Mouse (Mus musculus) forebrain, embryonic 13.5 days (tissue): ENCODE measurements around the gene Nrsn2. TPM values are rescaled to one million over a fixed set of nuclear protein-coding genes. Genes with fewer than 3 reads are reported as not detected.

Experiments used
- ATAC-seq: fragments of 200-750 bp; cut with Nextera tagmentation; 2 replicates; pipeline ENCODE4 v1.8.0; 2017
- H3K27ac ChIP-seq: fragments of 300-500 bp; sonication (generic); 2 replicates; pipeline ENCODE4 v1.5.1; 2015; ENCODE audit warnings: inconsistent platforms, mild to moderate bottlenecking, moderate library complexity
- H3K27me3 ChIP-seq: fragments of 300-500 bp; sonication (generic); 2 replicates; pipeline ENCODE4 v1.6.1; 2015; ENCODE audit warnings: mild to moderate bottlenecking, inconsistent platforms
- H3K36me3 ChIP-seq: fragments of 300-500 bp; sonication (generic); 2 replicates; pipeline ENCODE4 v1.6.1; 2015; ENCODE audit warnings: mild to moderate bottlenecking, inconsistent platforms; ENCODE audit not compliant: poor library complexity, severe bottlenecking
- H3K4me1 ChIP-seq: fragments of 300-500 bp; sonication (generic); 2 replicates; pipeline ENCODE4 v1.6.1; 2015; ENCODE audit warnings: inconsistent platforms
- H3K4me2 ChIP-seq: fragments of 300-500 bp; sonication (generic); 2 replicates; pipeline ENCODE4 v1.6.1; 2015; ENCODE audit warnings: inconsistent platforms, mild to moderate bottlenecking, moderate library complexity
- H3K4me3 ChIP-seq: fragments of 300-500 bp; sonication (generic); 2 replicates; pipeline ENCODE4 v1.5.1; 2015; ENCODE audit warnings: mild to moderate bottlenecking, inconsistent platforms
- H3K9ac ChIP-seq: fragments of 300-500 bp; sonication (generic); 2 replicates; pipeline ENCODE4 v1.6.1; 2015; ENCODE audit warnings: mild to moderate bottlenecking, inconsistent platforms
- H3K9me3 ChIP-seq: fragments of 300-500 bp; sonication (generic); replicated peaks from 2 replicates; pipeline ENCODE4 v1.6.1; 2016; ENCODE audit warnings: inconsistent platforms
- WGBS: fragments of 180-500 bp; shearing (Covaris S2); methylation state at CpG from one replicate; pipeline ENCODE4 v1.1.7; 2015; 5-methylcytosine and 5-hydroxymethylcytosine counted together
- polyA plus RNA-seq: library from polyadenylated mRNA; unstranded; fragments of >200 nt; fragmentation: Nextera tagmentation; extraction: Ambion mirVana; gene quantifications from 2 replicates; pipeline ENCODE4 v1.2.1, GENCODE M21; 2015

The Nrsn2 gene
- 11.8 and 16.4 TPM in 2 replicates for polyA plus RNA-seq

DNA sequence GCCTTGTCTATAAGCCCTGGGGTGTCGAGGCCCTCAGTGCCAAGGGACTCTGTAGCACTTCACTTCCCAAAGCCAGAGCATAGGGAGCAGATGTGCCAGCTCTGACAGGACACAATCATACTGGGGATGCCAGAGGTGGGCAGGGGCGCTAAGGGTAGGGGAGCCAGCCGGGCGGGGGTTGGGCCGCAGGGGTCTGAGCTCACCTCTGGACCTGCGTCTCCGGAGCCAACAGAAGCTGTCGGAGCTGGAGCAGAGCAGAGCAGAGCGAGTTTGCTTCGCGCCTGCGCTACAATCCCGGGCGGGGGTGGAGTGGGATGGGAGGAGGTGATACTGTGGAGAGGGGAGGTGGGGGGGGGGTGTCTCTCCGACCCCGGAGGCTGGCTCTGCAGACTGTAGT lies at the start of gene Nrsn2:
Gene Nrsn2, minus strand, starts transcription at position 294 of the 397 bp plus-strand sequence.
- Histone ChIP-seq H3K36me3 (no peaks in the 10 kb centered on the region), H3K27me3 (no peaks in the 10 kb centered on the region; the same call in 1 of the 2 replicates), H3K9me3 (no peaks in the 10 kb centered on the region), H3K27ac (peak within 1 kb of the TSS; percentile 87), H3K4me1 (peaks cover 35% of the 10 kb centered on the region), H3K4me2 (peak within 1 kb of the TSS; percentile 58), H3K9ac (peak within 1 kb of the TSS; percentile 47; the same call in 1 of the 2 replicates), H3K4me3 (peak within 1 kb of the TSS; percentile 31)
- WGBS: 5% methylated on average over 16 of the region's 16 CpGs
- peak; percentile 77 for ATAC-seq

DNA sequence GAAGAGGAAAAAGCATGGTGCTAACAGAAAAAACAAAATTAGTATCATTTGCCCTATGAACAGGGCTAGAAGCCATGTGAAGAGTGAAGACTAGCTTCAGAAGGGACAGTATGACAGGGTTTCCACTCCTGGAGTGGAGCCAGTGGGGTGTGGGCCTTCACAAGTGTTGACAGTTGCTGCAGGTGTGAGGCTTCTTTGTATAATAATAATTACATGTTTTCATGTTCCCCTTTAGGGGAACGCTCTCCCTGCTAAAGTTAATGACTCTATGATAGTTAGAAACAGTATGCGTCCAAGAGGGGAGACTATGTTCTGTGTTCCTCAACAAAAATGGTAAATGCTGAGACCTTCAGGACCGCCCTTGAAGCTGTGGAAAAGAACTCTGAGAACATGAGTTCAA lies 39.3 kb upstream of the Nrsn2 start:
- 91% methylated on average over 3 of the region's 3 CpGs for WGBS
- H3K9ac ChIP-seq: no peak overlapping the region; the same call in 1 of the 2 replicates
- H3K27me3 ChIP-seq: no peaks in the 10 kb centered on the region
- peaks cover 27% of the 10 kb centered on the region for H3K4me1 ChIP-seq
- no peak for ATAC-seq
- H3K27ac ChIP-seq: no peak overlapping the region
- peaks cover 7% of the 10 kb centered on the region for H3K9me3 ChIP-seq
- H3K4me2 ChIP-seq: peak overlapping the region; percentile 94; the same call in 1 of the 2 replicates
- peak overlapping the region; percentile 76; the same call in 1 of the 2 replicates for H3K4me3 ChIP-seq
- H3K36me3 ChIP-seq: no peaks in the 10 kb centered on the region

DNA sequence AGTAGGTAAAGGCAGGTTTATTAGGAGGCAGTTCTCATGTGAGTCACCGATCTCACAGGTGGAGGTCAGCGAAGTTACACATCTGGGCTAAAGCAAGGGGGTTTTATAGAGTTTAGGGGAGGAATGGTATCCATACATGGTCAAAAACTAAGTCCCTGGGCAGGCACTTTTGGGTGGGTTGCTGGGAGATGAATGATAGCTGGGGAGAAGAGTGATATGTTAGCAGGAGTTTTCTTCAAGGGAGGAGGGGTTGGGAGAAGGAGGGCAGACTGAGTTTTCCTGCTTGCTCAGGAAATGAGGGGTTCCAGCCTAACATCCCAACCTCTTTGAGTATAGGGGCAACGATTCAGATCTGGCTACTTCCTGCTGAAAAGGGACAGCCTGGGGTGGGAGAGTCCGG lies 38.8 kb upstream of the Nrsn2 start, which contains the start of gene 6820408C15Rik:
Gene 6820408C15Rik, plus strand, starts transcription at position 301 of the 400 bp plus-strand sequence.
- Histone ChIP-seq H3K27me3 (no peaks in the 10 kb centered on the region), H3K4me1 (peaks cover 32% of the 10 kb centered on the region), H3K9me3 (peaks cover 7% of the 10 kb centered on the region), H3K27ac (peak within 1 kb of the TSS; percentile 96), H3K9ac (peak within 1 kb of the TSS; percentile 99), H3K4me2 (peak within 1 kb of the TSS; percentile 94), H3K36me3 (no peaks in the 10 kb centered on the region), H3K4me3 (peak within 1 kb of the TSS; percentile 76)
- ATAC-seq: no peak
- 31% methylated on average over 4 of the region's 4 CpGs for WGBS

DNA sequence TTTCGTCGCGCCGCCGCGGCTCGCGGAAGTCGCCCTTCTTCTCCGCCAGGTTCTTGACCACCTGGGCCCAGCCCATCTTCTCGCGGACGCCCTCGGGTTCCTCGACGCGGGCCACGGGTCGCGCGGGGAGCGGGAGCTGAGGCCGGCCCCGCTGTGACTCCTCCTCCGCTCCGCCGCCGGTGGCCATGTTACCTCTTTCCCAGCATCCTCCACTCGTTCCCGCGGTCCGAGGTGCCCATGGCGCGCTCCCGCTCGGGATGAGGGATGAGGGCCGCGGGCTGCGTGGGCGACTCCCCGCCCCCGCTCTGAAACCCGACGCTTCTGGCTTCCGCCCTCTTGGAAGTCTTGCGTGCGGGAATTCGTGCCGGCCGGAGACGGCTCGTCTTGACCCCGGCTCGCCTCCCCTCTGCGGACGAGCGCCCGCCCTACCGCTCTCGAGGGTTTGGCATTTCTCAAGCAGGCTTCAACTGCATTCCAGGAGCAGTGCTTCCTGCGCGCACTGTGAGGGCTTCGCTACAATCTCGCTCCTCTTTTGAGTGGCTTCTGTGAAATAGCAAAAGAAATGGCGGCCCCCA lies 38.2 kb upstream of the Nrsn2 start, which contains the start of gene Zcchc3:
Gene Zcchc3, minus strand, starts transcription at position 437 of the 575 bp plus-strand sequence.
- Histone ChIP-seq H3K4me1 (peaks cover 35% of the 10 kb centered on the region), H3K9ac (peak within 1 kb of the TSS; percentile 99), H3K4me3 (peak within 1 kb of the TSS; percentile 76), H3K27ac (peak within 1 kb of the TSS; percentile 96), H3K27me3 (no peaks in the 10 kb centered on the region), H3K36me3 (no peaks in the 10 kb centered on the region), H3K4me2 (peak within 1 kb of the TSS; percentile 94), H3K9me3 (peaks cover 7% of the 10 kb centered on the region)
- ATAC-seq: peak; percentile 85
- under 1% methylated on average over 46 of the region's 65 CpGs for WGBS

DNA sequence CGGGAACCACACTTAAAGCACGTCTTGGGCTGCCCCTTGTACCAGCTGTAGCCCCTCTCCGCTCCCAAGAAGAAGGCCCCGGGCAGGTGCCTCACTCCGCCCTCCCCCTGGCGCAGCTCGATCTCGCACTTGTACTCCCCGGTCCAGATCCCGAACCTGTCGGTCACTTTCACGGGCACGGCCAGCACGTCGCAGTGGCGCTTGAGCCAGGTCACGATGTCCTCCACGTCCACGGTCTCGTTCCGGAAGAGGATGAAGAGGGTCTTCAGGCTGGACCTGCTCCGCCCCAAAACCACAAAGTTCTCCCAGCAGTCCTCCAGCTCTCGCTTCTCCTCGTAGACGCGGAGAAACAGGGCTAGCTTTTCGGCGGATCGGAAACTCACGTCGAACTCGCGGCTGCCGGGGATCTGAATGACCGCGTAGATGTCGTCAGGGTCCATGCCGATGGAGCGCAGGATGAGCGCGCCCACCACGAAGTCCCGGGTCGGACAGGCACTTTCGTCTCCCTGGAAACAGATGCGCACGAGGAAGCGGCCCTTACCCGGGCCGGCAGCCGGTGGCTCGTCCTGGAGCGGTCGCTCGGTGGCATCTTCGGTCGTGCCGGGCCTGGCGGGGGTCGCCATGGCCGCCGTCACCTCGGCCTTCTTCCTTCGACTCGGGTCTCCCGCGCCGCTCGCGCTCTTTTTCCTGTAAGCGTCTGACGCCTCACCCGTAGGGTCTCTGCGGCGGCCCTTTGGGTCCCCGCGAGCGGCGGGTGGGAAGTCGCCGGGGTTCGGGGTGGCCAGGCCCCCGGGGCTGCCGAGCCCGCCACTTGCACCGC lies 37.5 kb upstream of the Nrsn2 start:
- peak overlapping the region; percentile 99 for H3K9ac ChIP-seq
- peak; percentile 19 for ATAC-seq
- peaks cover 35% of the 10 kb centered on the region for H3K4me1 ChIP-seq
- peak overlapping the region; percentile 94 for H3K4me2 ChIP-seq
- no peaks in the 10 kb centered on the region for H3K27me3 ChIP-seq
- peak overlapping the region; percentile 96 for H3K27ac ChIP-seq
- WGBS: under 1% methylated on average over 81 of the region's 86 CpGs
- H3K36me3 ChIP-seq: no peaks in the 10 kb centered on the region
- H3K9me3 ChIP-seq: peaks cover 7% of the 10 kb centered on the region
- peak overlapping the region; percentile 76 for H3K4me3 ChIP-seq

DNA sequence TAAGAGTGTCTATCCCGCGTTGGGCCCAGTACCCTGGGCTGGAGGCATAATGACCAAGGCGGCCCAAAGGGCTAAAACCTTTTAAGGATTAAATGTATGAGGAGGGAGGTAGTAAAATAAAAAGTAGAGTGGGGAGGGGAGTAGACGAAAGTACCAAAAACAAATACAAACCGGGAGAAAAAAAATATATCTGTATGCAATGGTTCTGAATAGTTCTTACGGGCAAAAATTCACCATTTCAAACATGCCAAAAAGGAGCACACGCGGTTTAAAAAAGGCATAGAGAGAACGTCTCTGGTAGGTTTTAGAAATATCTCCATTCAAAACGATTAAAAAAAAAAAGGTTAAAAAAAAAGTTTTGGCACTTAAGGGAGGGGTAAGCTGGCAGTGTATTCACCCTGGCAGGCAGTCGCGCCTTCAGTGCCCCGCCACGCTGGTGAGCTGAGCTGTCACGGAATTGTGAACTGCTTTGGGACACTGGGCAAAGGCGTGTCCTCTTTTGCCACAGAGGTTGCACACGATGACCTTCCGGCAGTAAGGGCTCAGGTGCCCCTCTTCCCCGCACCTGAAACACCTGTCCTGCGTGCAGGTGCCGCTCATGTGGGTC lies 36.8 kb upstream of the Nrsn2 start:
- no peaks in the 10 kb centered on the region for H3K27me3 ChIP-seq
- peak overlapping the region; percentile 99 for H3K9ac ChIP-seq
- H3K36me3 ChIP-seq: no peaks in the 10 kb centered on the region
- ATAC-seq: no peak
- peaks cover 7% of the 10 kb centered on the region for H3K9me3 ChIP-seq
- H3K27ac ChIP-seq: peak overlapping the region; percentile 98
- peaks cover 35% of the 10 kb centered on the region for H3K4me1 ChIP-seq
- H3K4me2 ChIP-seq: peak overlapping the region; percentile 94
- H3K4me3 ChIP-seq: peak overlapping the region; percentile 76
- WGBS: 1% methylated on average over 21 of the region's 21 CpGs

DNA sequence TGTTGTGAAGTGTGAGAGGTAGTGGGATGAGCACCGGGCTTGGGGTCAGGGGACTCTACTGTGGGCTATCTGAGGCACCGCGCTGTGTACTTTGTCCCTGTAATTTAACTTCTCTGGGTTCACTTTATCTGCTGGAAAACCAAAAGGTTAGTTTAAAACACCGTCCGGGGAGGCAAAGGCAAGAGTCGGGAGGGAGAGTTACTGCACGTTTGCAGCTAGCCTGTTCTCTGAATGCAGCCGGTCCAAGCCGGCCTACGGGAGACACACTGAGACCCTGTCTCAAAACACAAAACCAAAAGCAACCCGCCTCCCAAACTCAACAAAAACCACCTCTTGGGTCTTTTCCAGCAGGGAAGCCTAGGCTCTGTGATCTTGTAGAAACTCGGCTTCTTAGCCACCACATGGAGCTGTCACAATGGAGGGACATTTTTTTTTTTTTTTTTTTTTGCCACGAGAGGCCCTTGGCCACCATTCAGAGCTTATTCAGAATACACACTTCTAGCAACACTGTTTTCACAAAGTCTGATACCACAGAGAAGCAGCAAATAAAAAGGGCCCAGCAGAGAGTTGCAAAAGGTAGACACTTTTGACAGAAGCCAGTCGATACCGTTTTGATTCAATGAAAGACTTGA lies 36.2 kb upstream of the Nrsn2 start:
- H3K4me2 ChIP-seq: peak overlapping the region; percentile 94
- peak overlapping the region; percentile 98 for H3K27ac ChIP-seq
- peak overlapping the region; percentile 99 for H3K9ac ChIP-seq
- peak overlapping the region; percentile 76 for H3K4me3 ChIP-seq
- H3K36me3 ChIP-seq: no peaks in the 10 kb centered on the region
- ATAC-seq: no peak
- under 1% methylated on average over 15 of the region's 15 CpGs for WGBS
- H3K27me3 ChIP-seq: no peaks in the 10 kb centered on the region
- peaks cover 7% of the 10 kb centered on the region for H3K9me3 ChIP-seq
- H3K4me1 ChIP-seq: peaks cover 35% of the 10 kb centered on the region

DNA sequence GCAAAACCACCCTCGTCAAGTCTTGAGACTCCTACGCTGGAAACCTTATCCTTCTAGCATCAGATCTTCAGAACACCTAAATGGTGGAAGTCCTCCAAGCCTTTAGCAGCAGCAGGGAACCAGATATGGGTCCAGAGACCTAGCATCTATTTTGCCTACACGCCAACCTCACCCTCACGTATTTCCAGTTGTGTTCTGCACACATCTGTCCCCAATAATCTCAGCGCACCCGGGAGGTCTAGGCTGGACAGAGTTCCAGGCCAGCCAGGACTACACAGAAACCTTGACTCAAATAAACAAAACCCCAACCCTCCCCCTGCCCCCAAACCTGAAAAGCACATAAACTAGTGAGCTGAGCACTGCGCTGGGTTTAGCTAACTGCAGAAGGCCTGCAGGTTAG lies 35.0 kb upstream of the Nrsn2 start:
- ATAC-seq: no peak
- Histone ChIP-seq H3K36me3 (no peaks in the 10 kb centered on the region), H3K9me3 (peaks cover 7% of the 10 kb centered on the region), H3K9ac (peak overlapping the region; percentile 99), H3K4me2 (peak overlapping the region; percentile 94), H3K4me3 (peak overlapping the region; percentile 76), H3K27me3 (no peaks in the 10 kb centered on the region), H3K27ac (peak overlapping the region; percentile 98), H3K4me1 (peaks cover 41% of the 10 kb centered on the region)
- WGBS: under 1% methylated on average over 7 of the region's 7 CpGs

DNA sequence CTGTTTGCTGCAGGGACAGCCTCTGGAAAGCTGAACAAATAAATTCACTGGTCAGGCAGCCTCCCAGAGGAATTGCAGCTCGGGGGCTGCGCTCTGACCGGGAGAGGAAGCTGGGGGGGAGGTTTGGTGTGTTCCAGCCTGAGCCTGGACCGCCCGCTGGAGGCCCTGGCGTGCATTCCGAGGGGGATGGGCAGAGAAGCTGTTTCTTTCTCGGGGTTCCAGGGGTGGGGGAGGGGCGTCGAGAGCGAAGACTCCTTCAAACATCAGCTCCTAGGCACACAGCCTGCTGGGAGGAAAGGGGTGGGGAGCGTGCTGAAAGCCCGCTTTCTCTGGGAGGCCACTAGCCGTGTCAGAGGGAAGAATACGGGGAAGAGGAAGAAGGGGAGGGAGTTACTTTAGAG lies 34.5 kb upstream of the Nrsn2 start:
- WGBS: 0% methylated on average over 15 of the region's 15 CpGs
- H3K4me3 ChIP-seq: peak overlapping the region; percentile 76
- peak overlapping the region; percentile 98 for H3K27ac ChIP-seq
- ATAC-seq: peak; percentile 67
- peak overlapping the region; percentile 94 for H3K4me2 ChIP-seq
- H3K4me1 ChIP-seq: peaks cover 44% of the 10 kb centered on the region
- no peaks in the 10 kb centered on the region for H3K36me3 ChIP-seq
- H3K9me3 ChIP-seq: peaks cover 3% of the 10 kb centered on the region
- H3K9ac ChIP-seq: peak overlapping the region; percentile 99
- no peaks in the 10 kb centered on the region for H3K27me3 ChIP-seq

DNA sequence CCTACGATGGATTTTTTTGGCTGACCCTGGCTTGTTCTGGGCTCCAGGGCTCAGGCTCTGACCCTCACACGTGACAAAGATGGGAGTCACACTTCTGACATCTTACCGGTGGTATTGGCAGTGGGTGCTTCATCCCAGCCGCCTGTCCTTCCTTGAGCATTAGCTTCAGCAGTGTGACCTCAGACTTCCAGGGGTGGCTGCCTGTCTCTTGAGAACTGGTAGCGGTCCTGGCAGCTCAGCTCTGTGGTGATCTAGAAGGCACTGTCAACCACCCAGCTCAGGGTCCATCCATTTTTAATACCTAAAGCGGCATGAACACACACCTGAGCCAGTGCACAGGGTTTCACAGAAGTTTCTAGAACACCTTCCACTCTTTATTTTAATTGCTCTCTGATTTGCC lies 33.3 kb upstream of the Nrsn2 start:
- no peak overlapping the region for H3K4me3 ChIP-seq
- WGBS: 79% methylated on average over 6 of the region's 6 CpGs
- H3K4me1 ChIP-seq: peaks cover 47% of the 10 kb centered on the region
- H3K4me2 ChIP-seq: no peak overlapping the region
- H3K27ac ChIP-seq: peak overlapping the region; percentile 98
- no peak overlapping the region for H3K9ac ChIP-seq
- ATAC-seq: no peak
- H3K9me3 ChIP-seq: no peaks in the 10 kb centered on the region
- H3K27me3 ChIP-seq: no peaks in the 10 kb centered on the region
- no peaks in the 10 kb centered on the region for H3K36me3 ChIP-seq

DNA sequence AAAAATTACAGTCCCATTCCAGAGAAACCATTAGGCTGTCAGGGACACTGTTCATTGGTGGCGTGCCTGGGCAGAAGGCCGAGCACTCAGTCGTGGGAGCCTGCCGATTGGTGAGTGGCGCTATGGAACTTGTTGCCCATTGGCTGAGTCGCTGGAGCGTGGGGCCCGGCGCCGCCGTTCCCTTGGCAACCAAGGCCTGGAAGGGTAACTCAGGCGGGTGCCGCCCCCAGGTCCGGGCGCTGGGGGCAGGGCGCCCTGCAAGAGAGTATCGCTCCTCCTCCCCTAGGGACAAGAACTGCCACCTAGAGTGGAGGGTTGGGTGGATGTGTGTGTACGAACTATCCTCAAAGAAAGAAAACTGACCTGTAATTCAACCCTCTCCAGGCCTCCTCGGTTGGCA lies 29.7 kb upstream of the Nrsn2 start:
- H3K9me3 ChIP-seq: no peaks in the 10 kb centered on the region
- peak overlapping the region; percentile 60; the same call in 1 of the 2 replicates for H3K9ac ChIP-seq
- no peaks in the 10 kb centered on the region for H3K27me3 ChIP-seq
- peaks cover 31% of the 10 kb centered on the region for H3K4me1 ChIP-seq
- no peaks in the 10 kb centered on the region for H3K36me3 ChIP-seq
- peak; percentile 97 for ATAC-seq
- under 1% methylated on average over 19 of the region's 19 CpGs for WGBS
- H3K4me2 ChIP-seq: peak overlapping the region; percentile 62
- peak overlapping the region; percentile 35 for H3K4me3 ChIP-seq
- H3K27ac ChIP-seq: peak overlapping the region; percentile 79
